Mouse (Mus musculus) urinary bladder, adult 2 months (tissue): ENCODE measurements around the gene Hist1h2an. TPM values are rescaled to one million over a fixed set of nuclear protein-coding genes. Genes with fewer than 3 reads are reported as not detected.

Experiments
- polyA plus RNA-seq: library from polyadenylated mRNA; depleted of rRNA; stranded (reverse); fragments of >200 nt; gene quantifications from 2 replicates; pipeline ENCODE4 v1.2.3, GENCODE M21; 2012; rRNA removed

Hist1h2an gene
- polyA plus RNA-seq, 1 experiment = not detected

Other genes with a start within 250 kb of the Hist1h2an start
- not detected in 2 replicates for gene Olfr1366, start 244.4 kb downstream of the Hist1h2an start, polyA plus RNA-seq
- not detected in 2 replicates for gene Olfr1535, start 227.3 kb downstream of the Hist1h2an start, polyA plus RNA-seq
- not detected in 2 replicates for gene Olfr1364, start 205.5 kb downstream of the Hist1h2an start, polyA plus RNA-seq
- not detected in 2 replicates for gene Olfr1362, start 173.2 kb downstream of the Hist1h2an start, polyA plus RNA-seq
- gene Olfr11, start 144.7 kb downstream of the Hist1h2an start, polyA plus RNA-seq = not detected in 2 replicates
- not detected in 2 replicates for gene Olfr1361, start 123.8 kb downstream of the Hist1h2an start, polyA plus RNA-seq
- not detected in 2 replicates for gene Olfr1360, start 109.8 kb downstream of the Hist1h2an start, polyA plus RNA-seq
- not detected in 2 replicates for gene Olfr1359, start 89.1 kb downstream of the Hist1h2an start, polyA plus RNA-seq
- 0.91 TPM in 1 of 2 replicates, not detected in the other for gene Hist1h2bl, start 71.1 kb downstream of the Hist1h2an start, polyA plus RNA-seq
- not detected in 2 replicates for gene Hist1h2ai, start 70.8 kb downstream of the Hist1h2an start, polyA plus RNA-seq
- not detected in 2 replicates for gene Hist1h3h, start 69.6 kb downstream of the Hist1h2an start, polyA plus RNA-seq
- 0.25 TPM in 1 of 2 replicates, not detected in the other for gene Hist1h2bm, start 65.2 kb downstream of the Hist1h2an start, polyA plus RNA-seq
- 1.2 and 1.7 TPM in 2 replicates for gene Hist1h4j, start 52.2 kb downstream of the Hist1h2an start, polyA plus RNA-seq
- 1.4 and 1.5 TPM in 2 replicates for gene Hist1h4k, start 36.7 kb downstream of the Hist1h2an start, polyA plus RNA-seq
- 0.28 TPM in 1 of 2 replicates, not detected in the other for gene Hist1h2ak, start 33.4 kb downstream of the Hist1h2an start, polyA plus RNA-seq
- 0.96 and 1.9 TPM in 2 replicates for gene Hist1h2bn, start 33.1 kb downstream of the Hist1h2an start, polyA plus RNA-seq
- 0.39 and 0.44 TPM in 2 replicates for gene Hist1h1b, start 6.6 kb downstream of the Hist1h2an start, polyA plus RNA-seq
- gene Hist1h3i, start 3.8 kb downstream of the Hist1h2an start, polyA plus RNA-seq = 0.65 and 0.96 TPM in 2 replicates
- gene Hist1h2bp, start 243 bp upstream of the Hist1h2an start, polyA plus RNA-seq = 0.16 TPM in 1 of 2 replicates, not detected in the other
- gene Hist1h2bq, start 23.0 kb upstream of the Hist1h2an start, polyA plus RNA-seq = 2.7 TPM in 2 replicates
- not detected in 2 replicates for gene Hist1h2ao, start 23.2 kb upstream of the Hist1h2an start, polyA plus RNA-seq
- gene Hist1h4m, start 24.5 kb upstream of the Hist1h2an start, polyA plus RNA-seq = not detected in 2 replicates
- gene Hist1h4n, start 45.0 kb upstream of the Hist1h2an start, polyA plus RNA-seq = 3.2 and 5.1 TPM in 2 replicates
- 0.54 and 1.5 TPM in 2 replicates for gene Hist1h2ap, start 46.3 kb upstream of the Hist1h2an start, polyA plus RNA-seq
- 0.73 and 0.88 TPM in 2 replicates for gene Hist1h2br, start 46.5 kb upstream of the Hist1h2an start, polyA plus RNA-seq
- 1.7 TPM in 2 replicates for gene Zfp184, start 157.9 kb upstream of the Hist1h2an start, polyA plus RNA-seq
- not detected in 2 replicates for gene Pom121l2, start 194.0 kb upstream of the Hist1h2an start, polyA plus RNA-seq
- 0.52 and 0.73 TPM in 2 replicates for gene Prss16, start 222.5 kb upstream of the Hist1h2an start, polyA plus RNA-seq
- gene Hist1h2ah, start 248.3 kb upstream of the Hist1h2an start, polyA plus RNA-seq = 0.46 TPM in 1 of 2 replicates, not detected in the other
- gene Hist1h2bk, start 248.7 kb upstream of the Hist1h2an start, polyA plus RNA-seq = 0.18 and 0.74 TPM in 2 replicates